ENCODE assay signal across 8 mouse cellular contexts in the genomic region with DNA sequence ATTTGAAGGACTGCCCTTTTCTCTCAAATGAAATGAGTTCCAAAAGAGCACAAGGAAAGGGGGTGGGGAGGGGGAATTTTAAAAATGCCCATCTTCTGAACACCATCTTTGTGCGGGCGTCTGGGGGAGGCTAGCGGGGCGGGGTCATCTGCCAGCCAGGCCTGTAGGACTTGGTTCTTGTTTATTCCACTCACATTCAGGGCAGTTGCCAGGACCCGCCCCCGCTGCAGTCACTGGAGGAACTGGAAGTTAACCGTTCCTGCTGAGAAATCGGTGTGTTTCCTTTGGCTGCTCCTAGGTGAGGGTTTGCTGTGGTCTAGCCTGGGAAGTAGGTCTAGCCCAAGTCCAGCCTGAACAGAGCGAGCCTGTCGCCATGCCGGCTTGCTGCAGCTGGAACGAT. TPM values are rescaled to one million over a fixed set of nuclear protein-coding genes. Genes with fewer than 3 reads are reported as not detected.
DNase-seq lines count a peak whose midpoint lies in the region; ATAC-seq and TF ChIP-seq lines count a peak whose summit lies in the region.

P2rx7 (plus strand) TSS at position 211 of the 400 bp plus-strand sequence.

- DNase-seq in 3T3-L1 (ENCODE audit: low read depth, low spot score): peak; percentile 31
- DNase-seq in CH12.LX (ENCODE audit: extremely low read depth): peak; percentile 15
- peak; percentile 44 to 65 for DNase-seq in layer of hippocampus, postnatal 36 days
- DNase-seq in splenic B cell, adult 2 months (ENCODE audit: low read depth, low spot score): peak; percentile 47
- no peak for DNase-seq in thymus, postnatal 4 days

- no peaks in the 10 kb centered on the region for H3K79me2 ChIP-seq in CH12.LX (replicated peaks; ENCODE audit: control insufficient read depth, extremely low read depth, insufficient read depth, poor library complexity, severe bottlenecking)

- no peak for TF ChIP-seq EP300 in CH12.LX (IDR thresholded peaks at IDR 0.05; ENCODE audit: low read length)

- 0 out of 2 replicates have a peak within 1 kb of the TSS, but pooled peaks have one; percentile 0 for H3K4me2 ChIP-seq in CH12.LX (ENCODE audit: insufficient read depth, low read depth, poor library complexity, severe bottlenecking)

- no peaks in the 10 kb centered on the region for H3K27me3 ChIP-seq in CH12.LX (replicated peaks)
- peaks cover 78% of the 10 kb centered on the region for H3K27me3 ChIP-seq in megakaryocyte, embryonic 14.5 days (replicated peaks)
- H3K27me3 ChIP-seq in splenic B cell, adult 2 months (ENCODE audit: control insufficient read depth, insufficient read depth, low read length, poor library complexity, severe bottlenecking): no peaks in the 10 kb centered on the region

- no peak for TF ChIP-seq POLR2A in CH12.LX (IDR thresholded peaks at IDR 0.05; ENCODE audit: low read depth, low read length)
- 0 out of 2 replicates have a peak, but pooled peaks have one; percentile 12 for TF ChIP-seq POLR2A in cortical plate, adult 2 months (IDR thresholded peaks at IDR 0.05; ENCODE audit: extremely low read depth, insufficient read depth, low read length)

- peaks cover 3% of the 10 kb centered on the region for H3K9me3 ChIP-seq in CH12.LX (replicated peaks; ENCODE audit: low read length)
- H3K9me3 ChIP-seq in megakaryocyte, embryonic 14.5 days: peaks cover 9% of the 10 kb centered on the region

- TF ChIP-seq CTCF in CH12.LX (conservative IDR thresholded peaks at IDR 0.05 in 1 of 2, IDR thresholded peaks at IDR 0.05 in 1 of 2; ENCODE audit: low read depth in 2 of 2, low read length in 2 of 2): no peak
- no peak for TF ChIP-seq CTCF in cortical plate, adult 2 months (IDR thresholded peaks at IDR 0.05; ENCODE audit: extremely low read depth, insufficient read depth, low read length)

- peaks cover 6 to 22% of the 10 kb centered on the region in 2 experiments for H3K4me1 ChIP-seq in CH12.LX (ENCODE audit: control insufficient read depth in 1 of 2, insufficient read depth in 2 of 2)
- peaks cover 4% of the 10 kb centered on the region for H3K4me1 ChIP-seq in cortical plate, adult 2 months (ENCODE audit: control insufficient read depth, insufficient read depth, low read length)
- peaks cover 49% of the 10 kb centered on the region for H3K4me1 ChIP-seq in megakaryocyte, embryonic 14.5 days

- dilution Hi-C loops in CH12.LX (cut with MboI; ENCODE audit: extremely low pct_ligation_motif_present, extremely low pct_unique_long_range_greater_than_20kb, low sequenced_read_pairs): no loop called here

- H3K36me3 ChIP-seq in CH12.LX (replicated peaks in 1 of 2; ENCODE audit: control insufficient read depth in 1 of 2, insufficient read depth in 1 of 2, low read length in 1 of 2): no peaks in the 10 kb centered on the region
- no peaks in the 10 kb centered on the region for H3K36me3 ChIP-seq in megakaryocyte, embryonic 14.5 days (replicated peaks; ENCODE audit: low read length)
- H3K36me3 ChIP-seq in splenic B cell, adult 2 months (ENCODE audit: control insufficient read depth, insufficient read depth, low read length, poor library complexity, severe bottlenecking): no peaks in the 10 kb centered on the region

- H3K9ac ChIP-seq in CH12.LX (ENCODE audit: insufficient read depth, low read depth): no peak within 1 kb of the TSS

- no peak within 1 kb of the TSS for H3K27ac ChIP-seq in CH12.LX (ENCODE audit: insufficient read depth, low read depth)
- H3K27ac ChIP-seq in cortical plate, adult 2 months (ENCODE audit: insufficient read depth, low read length): peak within 1 kb of the TSS; percentile 36

- peak; percentile 13 to 31; a peak in 2 of 4 replicates for ATAC-seq in hematopoietic stem cell, adult 5-6 weeks (replicated peaks in 1 of 2; ENCODE audit: insufficient read depth in 1 of 2, low FRiP score in 2 of 2, low TSS enrichment in 1 of 2, low read depth in 1 of 2, poor library complexity in 2 of 2, severe bottlenecking in 2 of 2)

- in situ Hi-C loops in CH12.LX (cut with MboI; ENCODE audit: low pct_ligation_motif_present, low pct_unique_long_range_greater_than_20kb, low sequenced_read_pairs): loop anchor here (10.0 to 25.0 kb wide), 2 partner anchors 71 to 506 kb away; partner anchors contain the start of gene Ccdc63

- no peak for TF ChIP-seq RAD21 in CH12.LX (IDR thresholded peaks at IDR 0.05; ENCODE audit: low read depth, low read length)

- peak within 1 kb of the TSS; percentile 6 to 43 (median 21) for H3K4me3 ChIP-seq in CH12.LX (replicated peaks in 1 of 3; ENCODE audit: low read depth in 2 of 3, low read length in 2 of 3, poor library complexity in 1 of 3)
- peak within 1 kb of the TSS; percentile 49 for H3K4me3 ChIP-seq in cortical plate, adult 2 months (ENCODE audit: insufficient read depth, low read length)
- peak within 1 kb of the TSS; percentile 88 for H3K4me3 ChIP-seq in megakaryocyte, embryonic 14.5 days (replicated peaks)

TF ChIP-seq in CH12.LX, 34 proteins besides CTCF, POLR2A, EP300 and RAD21:
- TF ChIP-seq USF1 (IDR thresholded peaks at IDR 0.05; ENCODE audit: low read depth, low read length) (no peak), POLR2AphosphoS2 (IDR thresholded peaks at IDR 0.05; ENCODE audit: low read depth, low read length) (no peak), TBP (conservative IDR thresholded peaks at IDR 0.05; ENCODE audit: low read depth, low read length) (no peak), HCFC1 (IDR thresholded peaks at IDR 0.05; ENCODE audit: low read depth, low read length) (no peak), SIN3A (IDR thresholded peaks at IDR 0.05; ENCODE audit: low read length) (no peak), RCOR1 (conservative IDR thresholded peaks at IDR 0.05; ENCODE audit: low read depth, low read length) (no peak), MAFK (IDR thresholded peaks at IDR 0.05; ENCODE audit: insufficient replicate concordance, low read length) (no peak)

RNA-seq across cellular contexts. Expression of gene P2rx7, which starts in this region (rescaled TPM):
- 0.59 and 0.76 TPM in 2 replicates for total RNA-seq in CH12.LX (2012; rRNA removed)
- 1.4 and 1.5 TPM in 2 replicates for total RNA-seq in CH12.LX (2014; rRNA removed)
- 1.5 and 1.8 TPM in 2 replicates for polyA plus RNA-seq in CH12.LX (2012; ENCODE audit: insufficient read length, low read depth)
- 18.7 and 18.9 TPM in 2 replicates for polyA plus RNA-seq in cortical plate, adult 2 months (2012; rRNA removed)
- total RNA-seq in hematopoietic stem cell, adult 5-6 weeks (2017): 4.8 and 12.8 TPM in 2 replicates
- total RNA-seq in layer of hippocampus, postnatal 36 days (2021): 1 to 10 TPM; 7.4 to 7.7 TPM
- 2.5 TPM in 1 of 2 replicates, not detected in the other for polyA plus RNA-seq in megakaryocyte, embryonic 14.5 days (2012; ENCODE audit: insufficient read depth, low replicate concordance)

Comparison
In these comparisons a context has a peak if more than half of its experiments do, and no peak if none do; other contexts are left out.
1. H3K4me3 ChIP-seq: peak in every context shown above with its lines; median percentile 88 in megakaryocyte, embryonic 14.5 days; 49 in cortical plate, adult 2 months; 21 in CH12.LX.